Mouse (Mus musculus) olfactory bulb, adult 2 months (tissue): Measurements from ENCODE around the gene Pced1b.

Source experiments
- CTCF ChIP-seq: fragments of 200-500 bp; IDR thresholded peaks from 2 replicates; pipeline ENCODE4 v1.5.1; 2012; ENCODE audit warnings: low read depth, mild to moderate bottlenecking, low read length, moderate library complexity; ENCODE audit not compliant: insufficient read depth
- POLR2A ChIP-seq: fragments of 200-500 bp; IDR thresholded peaks from 2 replicates; pipeline ENCODE4 v1.6.1; 2012; ENCODE audit warnings: mild to moderate bottlenecking, low read depth, low read length, moderate library complexity; ENCODE audit not compliant: insufficient read depth

DNA sequence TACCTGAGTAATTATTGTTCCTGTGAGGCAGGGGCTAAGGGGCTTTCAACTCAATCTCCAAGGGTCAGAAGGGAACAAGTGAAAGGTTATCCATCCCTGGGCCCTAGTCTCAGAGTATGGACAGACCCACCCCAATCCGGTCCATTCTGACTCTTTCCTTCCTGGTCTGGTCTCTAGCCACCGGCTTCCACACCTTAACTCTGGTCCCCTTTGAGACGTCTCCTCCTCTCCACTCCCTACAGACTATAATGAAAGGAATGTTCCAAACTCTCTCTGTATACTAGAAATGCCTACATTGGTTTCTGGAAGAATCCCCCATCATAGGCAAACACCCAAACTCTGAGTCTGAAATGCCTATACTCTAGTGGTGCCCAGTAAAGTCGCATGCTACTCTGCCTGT is 100.0 kb downstream of the Pced1b start:
- TF ChIP-seq CTCF (no peak), POLR2A (no peak)
